Mouse (Mus musculus) liver, embryonic 14.5 days (tissue): ENCODE measurements around the gene Tmem8.

Experiments
- CTCF ChIP-seq: IDR thresholded peaks from 2 replicates; pipeline ENCODE4 v1.5.1; 2016; ENCODE audit warnings: antibody characterized with exemption, low read depth, control low read depth
- EP300 ChIP-seq: IDR thresholded peaks from 2 replicates; pipeline ENCODE4 v1.6.1; 2016; ENCODE audit warnings: antibody characterized with exemption, low read depth

GRCm38 (mm10) chr17:26094531-26095110, 18.5 kb upstream of the Tmem8 start:
- TF ChIP-seq CTCF (no peak), EP300 (no peak)
